Mouse (Mus musculus) cerebellum, adult 9-11 months (tissue): ENCODE data around the gene Mtx1.
A peak's percentile ranks its signal among the peaks of the same experiment; 100 is the strongest.
"Not testable (repeated sequence)": the region's sequence is repeated elsewhere in the genome, so short reads cannot be mapped to it uniquely, and the experiment has no call there.

Experiments used
- DNase-seq: peaks from one replicate; pipeline ENCODE4 v3.0.0; 2022

Gene Mtx1

DNA sequence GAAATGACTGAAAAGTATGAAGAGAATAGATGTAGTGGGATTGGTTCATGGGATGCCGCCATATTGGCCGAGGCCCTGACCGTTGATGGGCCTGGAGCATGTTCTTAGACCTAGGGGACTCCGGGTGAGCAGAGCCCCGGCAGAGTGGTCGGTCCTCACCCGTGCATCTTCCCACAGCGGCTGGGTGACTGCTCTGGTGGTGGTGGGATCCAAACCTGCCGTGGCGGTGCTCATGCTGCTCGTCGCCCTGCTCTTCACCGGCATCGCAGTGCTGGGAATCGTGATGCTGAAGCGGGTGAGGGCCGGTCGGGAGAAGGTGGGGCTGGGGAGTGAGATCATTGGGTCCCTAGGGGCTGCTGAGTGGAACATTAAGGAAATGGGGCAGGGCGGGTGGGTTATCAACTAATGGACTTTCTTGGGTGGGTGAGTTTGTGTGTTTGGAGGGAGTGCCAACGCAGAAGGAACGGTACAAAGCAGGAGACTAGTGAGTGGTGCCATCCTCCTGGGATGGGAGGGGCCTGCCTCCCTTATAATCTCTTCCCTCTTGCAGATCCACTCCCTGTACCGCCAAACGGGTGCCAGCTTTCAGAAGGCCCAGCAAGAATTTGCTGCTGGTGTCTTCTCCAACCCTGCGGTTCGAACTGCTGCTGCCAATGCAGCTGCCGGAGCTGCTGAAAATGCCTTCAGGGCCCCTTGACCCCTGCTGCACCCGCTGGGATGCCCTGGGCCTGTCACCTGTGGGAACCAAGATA lies 45.0 kb downstream of the Mtx1 start:
- DNase-seq, result peak; percentile 66

DNA sequence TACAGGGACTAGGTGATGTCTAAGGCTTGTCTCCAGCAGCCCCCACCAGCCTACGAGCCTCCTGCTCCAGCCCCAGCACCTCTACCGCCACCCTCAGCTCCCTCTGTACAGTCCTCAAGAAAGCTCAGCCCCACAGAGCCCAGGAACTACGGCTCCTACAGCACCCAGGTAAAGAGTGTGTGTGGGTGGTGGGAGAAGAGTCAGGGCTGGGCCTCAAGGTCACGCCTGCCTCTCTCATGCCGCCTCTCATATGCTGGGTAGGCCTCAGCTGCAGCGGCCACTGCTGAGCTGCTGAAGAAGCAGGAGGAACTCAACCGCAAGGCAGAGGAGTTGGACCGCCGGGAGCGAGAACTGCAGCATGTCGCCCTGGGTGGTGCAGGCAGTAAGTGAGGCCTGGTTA lies 47.8 kb downstream of the Mtx1 start:
- peak; percentile 34 for DNase-seq

DNA sequence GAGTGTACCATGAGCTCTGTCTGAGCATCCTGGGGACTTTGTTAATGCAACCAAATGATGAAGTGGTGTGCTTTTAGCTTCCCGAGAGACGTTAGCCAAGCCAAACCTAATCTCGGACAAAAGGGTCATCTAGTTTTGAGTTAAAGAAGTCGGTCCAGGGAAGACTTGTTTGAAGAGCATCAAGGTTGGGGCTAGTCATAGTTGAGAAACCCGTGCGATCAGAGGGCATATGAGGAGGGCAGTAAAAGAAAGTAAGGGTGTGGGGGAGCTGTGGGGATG lies 48.8 kb downstream of the Mtx1 start:
- DNase-seq, result no peak

DNA sequence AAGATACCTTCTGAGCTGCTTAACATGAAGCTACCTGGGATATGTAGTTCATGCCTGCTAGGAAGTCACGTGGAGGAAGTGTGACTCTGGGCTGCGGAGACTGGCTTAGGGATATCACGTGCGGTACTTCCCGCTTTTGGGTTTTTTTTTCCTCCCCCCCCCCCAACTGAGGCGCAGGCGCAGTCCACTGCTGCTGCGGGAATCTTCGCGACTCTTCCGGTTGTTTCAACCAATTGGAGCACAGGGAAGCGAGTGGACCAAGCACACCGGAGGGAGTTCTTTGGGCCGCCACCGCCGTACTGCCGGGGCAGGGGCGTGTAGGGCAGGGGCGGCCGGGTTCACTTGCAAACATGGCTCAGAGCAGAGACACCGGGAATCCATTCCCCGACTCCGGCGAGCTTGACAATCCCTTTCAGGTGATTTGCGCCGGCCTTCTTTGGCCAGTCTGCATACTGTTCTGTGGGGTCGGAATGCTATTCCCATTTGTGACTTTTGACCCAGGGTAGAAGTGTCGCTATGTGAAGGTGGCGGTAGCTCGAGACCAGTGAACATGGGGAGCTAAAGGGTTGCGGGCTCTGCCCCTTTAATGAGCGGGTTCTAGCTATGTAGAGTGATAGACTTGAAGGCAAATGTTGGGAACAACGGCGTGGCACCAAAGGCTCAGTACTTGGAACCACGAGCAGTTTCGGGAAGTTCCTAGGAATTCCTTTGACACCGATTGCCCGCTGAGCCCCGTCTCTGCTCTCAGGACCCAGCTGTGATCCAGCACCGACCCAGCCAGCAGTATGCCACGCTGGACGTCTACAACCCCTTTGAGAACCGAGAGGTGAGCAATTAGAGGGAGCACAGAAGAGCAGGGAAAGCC lies 49.4 kb downstream of the Mtx1 start, which contains the start of gene Scamp3:
TSS of gene Scamp3 (plus strand) at position 232 of the 865 bp plus-strand sequence.
- DNase-seq, result peak; percentile 94

DNA sequence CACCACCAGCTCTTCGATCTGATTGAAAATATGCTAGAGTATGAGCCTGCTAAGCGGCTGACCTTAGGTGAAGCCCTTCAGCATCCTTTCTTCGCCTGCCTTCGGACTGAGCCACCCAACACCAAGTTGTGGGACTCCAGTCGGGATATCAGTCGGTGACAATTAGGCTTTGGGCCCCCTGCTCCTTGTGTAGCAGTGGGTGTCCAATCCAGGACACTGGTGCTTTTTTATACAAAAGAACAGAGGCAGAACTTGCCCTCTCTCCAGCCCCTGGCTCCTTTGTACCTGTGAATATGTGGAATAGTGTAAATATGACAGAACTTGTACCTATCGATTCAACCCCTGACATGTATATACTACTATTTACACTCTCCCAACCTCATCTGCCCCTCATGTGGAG lies 50.5 kb downstream of the Mtx1 start:
- DNase-seq, result peak; percentile 58

DNA sequence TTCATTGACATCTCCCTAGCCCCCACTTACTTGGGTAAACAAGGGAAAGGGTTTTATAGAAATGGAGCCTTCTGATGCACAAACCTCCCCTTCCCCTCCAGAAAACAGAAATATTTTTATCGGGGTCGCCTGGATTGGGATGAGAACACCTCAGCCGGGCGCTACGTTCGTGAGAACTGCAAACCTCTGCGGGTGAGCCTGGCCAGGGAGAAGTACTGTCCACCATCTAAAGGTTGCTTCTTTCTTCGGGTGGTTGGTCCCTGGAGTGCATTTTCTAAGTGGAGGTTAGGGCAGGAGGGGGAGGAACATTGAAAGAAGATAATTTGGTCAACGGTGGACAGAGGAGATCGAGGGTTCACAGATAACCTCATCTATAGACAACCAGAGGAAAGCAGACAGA lies 51.3 kb downstream of the Mtx1 start:
- DNase-seq, result peak; percentile 17

DNA sequence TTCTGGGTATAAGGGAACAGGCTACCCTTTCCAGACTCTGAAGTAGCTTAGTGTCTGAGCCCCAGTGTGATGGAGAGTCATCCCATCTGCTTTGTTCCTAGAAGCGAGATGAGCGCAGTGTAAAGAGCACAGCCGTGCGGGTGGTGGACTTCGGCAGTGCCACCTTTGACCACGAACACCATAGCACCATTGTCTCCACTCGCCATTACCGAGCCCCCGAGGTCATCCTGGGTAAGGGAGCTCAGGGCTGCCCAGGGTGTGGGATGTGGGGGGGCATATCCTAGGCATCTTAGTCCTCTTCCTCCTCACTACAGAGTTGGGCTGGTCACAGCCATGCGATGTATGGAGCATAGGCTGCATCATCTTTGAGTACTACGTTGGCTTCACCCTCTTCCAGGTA lies 52.0 kb downstream of the Mtx1 start:
- DNase-seq, result no peak

DNA sequence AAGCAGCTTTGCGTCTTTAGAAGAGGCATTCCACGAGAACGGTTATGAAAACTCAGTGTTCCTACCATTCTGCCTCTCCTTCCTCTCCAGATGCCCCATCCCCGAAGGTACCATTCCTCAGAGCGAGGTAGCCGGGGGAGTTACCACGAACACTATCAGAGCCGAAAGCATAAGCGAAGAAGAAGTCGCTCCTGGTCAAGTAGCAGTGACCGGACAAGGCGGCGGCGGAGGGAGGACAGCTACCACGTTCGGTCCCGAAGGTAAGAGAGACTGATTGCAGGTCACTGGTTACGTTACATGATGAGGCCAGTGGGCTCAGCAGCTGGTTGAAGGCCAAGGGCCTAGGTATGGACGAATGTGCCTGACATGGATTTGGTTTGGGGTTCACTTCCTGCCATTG lies 59.9 kb downstream of the Mtx1 start:
- DNase-seq, result peak; percentile 35

DNA sequence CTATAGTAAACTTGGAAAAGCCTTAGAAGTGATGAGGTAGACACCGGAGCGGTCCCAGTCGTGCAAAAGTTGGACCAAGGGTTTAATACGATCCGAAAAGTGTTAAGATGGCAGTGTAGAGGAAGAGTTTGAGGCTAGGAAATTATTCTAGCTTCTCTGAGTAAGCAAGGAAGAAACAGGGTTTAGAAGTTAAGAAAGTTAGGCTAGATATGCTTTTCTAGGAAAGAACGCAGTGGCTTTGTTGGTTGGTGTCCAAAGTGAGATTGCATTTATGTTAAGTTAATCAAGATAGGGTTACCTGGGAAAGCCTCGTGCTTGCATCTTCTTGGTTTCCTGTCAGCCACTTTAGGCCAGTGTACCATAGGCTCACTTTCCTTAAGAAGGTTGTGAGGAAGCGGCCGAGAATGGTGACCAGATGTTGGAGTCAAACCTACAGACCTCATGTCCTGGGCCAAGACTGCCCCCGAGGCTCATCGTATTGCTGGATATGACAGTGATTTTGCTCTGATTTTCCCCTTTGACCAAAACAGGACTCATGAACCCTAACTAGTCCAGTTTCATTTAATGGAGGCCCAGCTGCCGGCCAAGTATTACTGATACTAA lies 61.5 kb downstream of the Mtx1 start:
- peak; percentile 24 for DNase-seq

DNA sequence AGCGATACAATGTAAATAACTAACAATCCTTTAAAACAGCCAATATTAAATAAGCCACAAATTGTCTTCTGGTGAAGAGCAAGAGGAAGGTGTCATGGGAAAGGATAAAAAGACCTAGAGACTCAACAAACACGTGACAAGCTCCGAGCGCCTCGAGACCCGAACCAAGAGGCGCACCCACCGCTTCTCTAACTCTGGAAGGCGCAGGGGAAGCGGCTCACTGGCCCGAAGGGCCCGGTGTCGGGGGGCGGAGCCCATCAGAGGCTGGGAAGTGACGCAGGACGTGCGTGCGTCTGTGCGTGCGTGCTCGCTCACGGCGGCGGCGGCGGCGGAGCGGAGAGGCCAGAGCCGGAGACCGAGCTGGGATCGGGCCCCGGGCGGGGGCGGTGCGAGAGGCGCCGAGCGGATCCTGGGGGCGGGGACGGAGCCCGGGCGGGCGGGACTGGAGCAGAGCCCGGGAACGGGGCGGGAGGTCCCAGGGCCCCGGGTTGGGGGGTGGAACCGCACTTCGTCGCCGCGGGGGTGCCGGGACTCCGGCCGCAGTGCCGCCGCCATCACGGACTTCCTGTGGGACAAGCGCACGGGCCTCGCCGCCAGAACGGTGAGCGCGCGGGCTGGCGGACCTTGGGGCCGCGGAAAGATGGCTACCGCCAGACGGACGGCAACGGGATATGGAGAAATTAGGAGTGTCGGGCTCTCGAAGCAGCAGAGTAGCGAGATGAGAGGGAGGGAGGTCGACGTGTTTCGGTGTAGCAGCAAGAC lies 62.2 kb downstream of the Mtx1 start, which contains the start of gene Clk2:
TSS of gene Clk2 (plus strand) at position 290 of the 762 bp plus-strand sequence.
- DNase-seq, result peak; percentile 95

DNA sequence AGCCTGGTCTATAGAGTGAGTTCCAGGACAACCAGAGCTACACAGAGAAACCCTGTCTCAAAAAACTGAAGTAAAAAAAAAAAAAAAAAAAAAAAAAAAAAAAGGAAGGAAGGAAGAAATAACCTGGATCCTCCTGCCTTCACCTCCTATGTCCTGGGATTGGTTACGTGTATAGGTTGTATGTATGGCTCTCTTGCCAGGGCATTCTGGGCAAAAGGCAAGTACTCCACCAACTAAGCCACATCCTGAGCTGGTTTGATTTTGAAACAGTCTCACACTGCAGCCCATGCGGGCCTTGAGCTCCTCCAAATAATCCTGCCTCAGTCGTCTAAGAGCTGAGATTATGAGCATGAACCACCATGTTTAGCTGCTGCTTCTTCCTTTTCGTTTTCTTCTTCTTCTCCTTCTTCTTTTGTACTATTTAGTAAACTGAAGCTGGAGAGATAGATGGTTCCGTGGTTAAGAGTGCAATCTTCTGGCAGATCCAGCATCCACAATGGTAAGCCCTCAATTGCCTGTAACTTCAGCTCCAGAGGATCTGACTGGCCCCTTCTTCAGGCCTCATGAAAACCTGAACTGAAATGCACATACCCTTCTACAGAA lies 63.1 kb downstream of the Mtx1 start:
- DNase-seq, result peak; percentile 9

DNA sequence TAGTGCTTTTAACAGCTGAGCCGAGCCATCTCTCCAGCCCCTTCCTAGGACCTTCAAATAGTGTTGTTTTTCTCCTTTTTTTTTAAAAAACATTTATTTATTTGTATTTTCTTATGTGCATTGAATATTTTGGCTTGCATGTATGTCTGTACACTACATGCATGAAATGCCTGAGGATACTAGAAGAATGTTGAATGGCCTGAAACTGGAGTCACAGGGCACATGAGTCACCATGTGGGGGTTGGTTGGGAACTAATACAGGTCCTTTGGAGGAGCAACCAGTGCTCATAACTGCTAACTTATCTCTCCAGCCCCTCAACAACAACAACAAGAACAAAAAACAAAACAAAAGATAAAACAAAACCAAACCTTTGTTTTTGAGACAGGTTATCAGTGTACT lies 63.8 kb downstream of the Mtx1 start:
- DNase-seq, result peak; percentile 8

DNA sequence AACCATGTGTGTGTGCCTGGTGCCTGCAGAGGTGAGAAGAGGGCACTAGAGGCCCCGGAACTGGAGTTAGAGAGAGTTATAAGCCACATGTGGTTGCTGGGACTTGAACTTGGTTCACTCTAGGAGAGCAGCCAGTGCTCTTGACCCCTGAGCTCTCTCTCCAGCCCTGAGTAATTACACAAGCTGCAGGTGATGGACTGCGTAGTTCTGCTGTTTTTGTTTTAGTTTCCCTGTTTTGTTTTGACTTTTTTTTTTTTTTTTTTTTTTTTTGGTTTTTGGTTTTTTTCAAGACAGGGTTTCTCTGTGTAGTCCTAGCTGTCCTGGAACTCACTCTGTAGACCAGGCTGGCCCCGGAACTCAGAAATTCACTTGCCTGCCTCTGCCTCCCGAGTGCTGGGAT lies 65.1 kb downstream of the Mtx1 start:
- DNase-seq, result no peak

DNA sequence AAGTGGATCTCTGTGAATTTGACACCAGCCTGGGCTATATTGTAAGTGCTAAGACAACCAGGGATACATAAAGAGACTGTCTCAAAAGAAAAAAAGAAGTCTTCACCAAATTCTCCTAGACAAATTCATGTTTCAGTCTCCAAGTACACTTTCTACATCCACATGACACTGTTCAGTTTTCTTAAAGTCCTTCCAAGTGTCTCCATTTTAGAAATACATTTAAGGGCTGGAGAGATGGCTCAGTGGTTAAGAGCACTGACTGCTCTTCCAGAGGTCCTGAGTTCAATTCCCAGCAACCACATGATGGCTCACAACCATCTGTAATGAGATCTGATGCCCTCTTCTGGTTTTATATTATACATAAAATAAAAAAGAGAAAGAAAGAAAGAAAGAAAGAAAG lies 65.7 kb downstream of the Mtx1 start:
- not testable (repeated sequence) for DNase-seq

DNA sequence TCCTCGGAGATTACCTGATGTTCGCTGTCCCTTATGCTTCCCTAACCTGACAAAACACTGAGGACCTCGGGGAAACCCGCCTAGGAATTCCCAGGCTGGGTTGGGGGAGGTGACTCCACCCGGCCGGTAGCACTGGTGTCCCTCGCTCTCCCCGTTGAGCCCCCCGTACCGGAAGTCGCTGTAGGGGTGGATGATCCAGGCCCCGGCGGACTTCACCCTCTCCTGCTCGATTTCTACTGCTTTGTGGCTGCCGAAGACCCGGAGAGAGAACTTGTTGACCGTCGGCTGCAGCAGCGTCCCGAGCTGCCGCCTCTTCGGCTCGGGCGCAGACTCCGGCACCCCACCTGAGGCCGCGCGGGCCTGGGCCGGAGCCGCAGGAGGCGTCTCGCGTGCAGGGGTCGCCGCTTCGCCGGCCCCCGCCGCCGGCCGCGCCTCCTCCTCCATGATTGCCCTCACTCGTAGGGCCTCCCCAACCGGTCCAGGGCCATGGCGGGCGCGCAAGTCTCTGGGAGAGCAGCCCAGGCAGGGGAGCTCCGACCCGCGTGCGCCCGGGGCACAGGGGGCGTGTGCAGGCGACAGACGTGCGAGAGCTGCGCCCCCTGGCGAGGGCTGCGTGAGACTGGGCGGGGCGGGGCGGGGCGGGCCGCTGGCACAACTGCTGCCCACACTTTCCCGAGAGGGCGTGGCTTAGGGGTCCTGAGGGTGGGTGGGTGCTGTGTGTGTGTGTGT lies 67.1 kb downstream of the Mtx1 start, which contains the start of gene Hcn3:
TSS of gene Hcn3 (minus strand) at position 581 of the 729 bp plus-strand sequence.
- DNase-seq, result peak; percentile 65

DNA sequence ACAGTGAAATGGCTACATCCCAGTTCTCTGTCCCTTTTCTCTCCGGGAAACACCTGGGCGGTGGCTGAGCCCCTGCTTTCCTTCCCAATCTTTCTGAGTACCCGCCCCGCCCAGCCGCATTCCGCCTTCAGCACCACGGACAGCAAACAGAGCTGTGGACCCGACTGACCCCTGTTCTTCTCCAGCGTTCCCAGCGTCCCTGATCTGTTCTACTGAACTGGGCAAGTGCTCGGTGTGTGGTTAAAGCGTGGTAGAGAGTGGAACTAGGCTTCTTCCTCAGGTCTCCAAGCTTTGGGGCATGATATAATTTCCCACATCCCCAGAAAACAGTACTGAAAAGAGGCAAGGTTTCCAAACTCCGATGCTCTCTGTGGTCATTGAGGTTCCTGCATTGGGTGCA lies 67.7 kb downstream of the Mtx1 start:
- no peak for DNase-seq
